Mouse (Mus musculus) cerebellum, adult 11-12 months (tissue): ENCODE measurements around the gene Slc12a5.

ENCODE experiments used
- DNase-seq: peaks from one replicate; pipeline ENCODE4 v3.0.0; 2022

Slc12a5 gene

GRCm38 (mm10) chr2:164947930-164948329 lies 12.7 kb upstream of the Slc12a5 start:
- no peak for DNase-seq

- no peak for DNase-seq
These were observed 11.6 kb upstream of the Slc12a5 start for GRCm38 (mm10) chr2:164948962-164949361.

DNA sequence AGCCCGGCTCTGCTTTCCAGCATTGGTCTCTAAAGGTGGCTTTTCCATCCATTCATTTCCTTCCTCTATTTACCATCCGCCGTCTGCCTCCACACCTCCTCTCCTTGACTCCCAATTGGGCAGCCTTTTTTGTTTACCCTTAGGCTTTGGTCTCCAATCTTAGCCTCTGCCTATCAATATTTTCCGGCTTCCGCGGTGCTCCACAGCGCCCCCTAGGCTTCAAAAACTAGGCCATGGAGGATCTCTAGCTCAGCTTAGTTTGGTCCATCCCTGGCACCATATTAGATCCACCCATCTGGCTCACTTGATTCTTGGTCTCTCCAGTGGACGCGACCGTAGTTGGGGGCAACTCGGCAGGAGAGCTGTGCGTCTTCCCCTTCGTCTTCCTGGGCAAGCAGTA lies 10.1 kb upstream of the Slc12a5 start:
- DNase-seq: no peak

DNA sequence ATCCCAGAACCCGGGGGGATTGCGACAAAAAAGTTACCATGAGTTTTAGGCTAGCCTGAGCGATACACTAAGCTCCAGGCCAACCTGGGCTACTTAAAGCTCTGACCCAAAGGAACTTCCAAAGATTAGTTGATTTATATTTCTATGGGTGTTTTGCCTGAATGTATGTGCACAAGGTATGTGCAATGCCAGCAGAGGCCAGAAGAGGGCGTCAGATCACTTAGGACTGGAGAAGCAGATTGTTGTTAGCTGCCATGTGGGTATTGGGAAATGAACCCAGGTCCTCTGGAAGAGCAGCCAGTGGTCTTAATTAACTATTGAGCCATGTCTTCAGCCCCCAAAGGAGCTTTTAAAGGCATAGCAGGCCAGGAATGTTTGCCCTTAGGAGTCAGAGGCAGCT lies 8.9 kb upstream of the Slc12a5 start:
- peak; percentile 26 for DNase-seq

DNA sequence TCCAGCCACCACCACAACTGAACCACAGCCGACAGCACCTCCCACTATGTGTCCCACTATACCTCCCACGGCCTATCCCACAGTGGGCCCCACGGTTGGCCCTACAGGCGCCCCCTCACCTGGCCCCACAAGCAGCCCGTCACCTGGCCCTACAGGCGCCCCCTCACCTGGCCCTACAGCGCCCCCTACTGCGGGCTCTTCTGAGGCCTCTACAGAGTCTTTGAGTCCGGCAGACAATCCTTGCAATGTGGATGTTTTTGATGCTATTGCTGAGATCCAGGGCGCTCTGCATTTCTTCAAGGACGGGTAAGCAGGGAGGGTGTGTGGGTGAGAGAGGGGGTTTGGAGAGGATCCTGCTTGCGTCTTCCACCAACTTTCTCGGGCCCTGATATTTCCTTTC lies 8.2 kb upstream of the Slc12a5 start:
- peak; percentile 28 for DNase-seq

DNA sequence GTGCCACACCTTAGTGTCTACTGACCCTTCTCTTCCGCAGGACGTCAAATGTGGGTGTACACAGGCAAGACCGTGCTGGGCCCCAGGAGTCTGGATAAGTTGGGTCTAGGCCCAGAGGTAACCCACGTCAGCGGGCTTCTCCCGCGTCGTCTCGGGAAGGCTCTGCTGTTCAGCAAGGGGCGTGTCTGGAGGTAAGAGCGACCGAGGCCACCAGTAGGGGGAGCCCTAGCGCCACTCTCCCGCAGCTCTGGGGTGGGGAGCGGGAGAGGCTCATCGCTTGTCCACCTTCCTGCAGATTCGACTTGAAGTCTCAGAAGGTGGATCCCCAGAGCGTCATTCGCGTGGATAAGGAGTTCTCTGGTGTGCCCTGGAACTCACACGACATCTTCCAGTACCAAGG lies 7.4 kb upstream of the Slc12a5 start:
- peak; percentile 85 for DNase-seq

DNA sequence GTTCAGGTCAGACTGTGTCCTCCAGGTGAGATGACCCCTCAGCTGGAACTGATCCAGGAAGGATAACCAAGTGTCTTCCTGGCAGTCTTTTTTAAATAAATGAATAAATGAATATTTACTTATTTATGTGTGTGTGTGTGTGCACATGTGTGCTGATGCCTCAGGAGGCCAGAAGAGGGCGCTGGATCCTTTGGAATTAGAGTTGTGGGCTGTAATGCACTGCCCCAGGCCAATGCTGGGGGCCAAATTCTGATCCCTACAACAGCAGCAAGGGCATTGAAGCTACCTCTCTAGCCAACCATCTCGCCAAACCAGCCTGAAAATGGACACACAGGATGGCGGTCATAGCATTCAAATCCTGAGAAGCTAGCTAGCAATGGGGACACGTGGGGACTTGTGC lies 4.9 kb upstream of the Slc12a5 start:
- DNase-seq: no peak

DNA sequence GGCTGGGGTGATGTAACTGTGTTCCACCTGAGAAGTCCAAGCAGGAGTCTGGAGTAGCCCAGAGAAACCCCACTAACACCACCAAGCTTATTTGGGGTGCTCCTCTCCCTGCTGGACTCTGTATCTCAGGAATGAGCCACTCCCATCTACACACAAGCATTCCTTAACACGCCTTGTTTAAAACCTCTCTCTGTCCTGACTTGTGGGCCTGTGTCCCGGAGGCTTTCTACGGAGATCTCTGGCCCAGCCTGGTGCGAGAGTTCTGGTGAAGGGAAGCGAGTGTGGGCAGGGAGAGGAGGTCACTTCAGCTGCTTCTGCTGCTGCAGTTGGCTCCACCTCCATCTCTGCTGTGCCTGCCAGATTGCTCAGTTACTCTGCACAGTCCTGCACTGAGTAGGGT lies 4.4 kb upstream of the Slc12a5 start:
- DNase-seq: no peak

DNA sequence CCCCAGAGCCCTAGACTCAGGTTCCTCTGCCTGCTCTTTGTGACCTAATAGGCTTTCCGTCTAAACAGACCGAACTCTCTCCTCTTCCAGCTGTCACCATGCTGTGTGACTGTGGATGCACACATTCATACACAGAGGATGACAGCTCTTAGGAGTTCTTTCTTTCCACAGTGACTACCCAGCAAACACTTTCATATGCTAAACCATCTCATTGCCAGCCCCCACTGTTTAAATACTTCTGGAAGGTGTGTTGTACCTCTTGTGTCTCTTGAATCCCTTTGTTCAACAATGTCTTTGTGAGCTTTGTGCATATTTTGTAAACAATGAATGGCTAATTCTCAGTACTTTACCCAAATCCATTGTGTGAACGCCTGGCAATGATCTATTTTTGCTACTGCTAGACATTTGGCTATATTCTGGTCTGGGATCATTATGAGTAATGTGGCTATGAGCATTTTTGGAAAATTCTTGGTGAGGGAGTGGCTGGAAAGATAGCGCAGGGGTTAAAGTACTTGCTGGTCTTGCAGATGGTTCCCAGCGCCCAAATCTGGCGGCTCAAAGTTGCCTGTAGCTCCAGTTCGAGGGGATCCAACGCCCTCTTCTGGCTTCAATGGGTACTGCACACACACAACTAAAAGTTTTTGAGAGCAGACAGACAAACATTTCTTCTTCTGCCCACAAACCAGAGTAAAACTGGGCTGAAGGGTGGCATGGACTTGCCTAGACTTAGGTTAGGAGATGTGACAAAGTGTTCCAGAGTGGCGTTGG lies 2.9 kb upstream of the Slc12a5 start:
- no peak for DNase-seq

DNA sequence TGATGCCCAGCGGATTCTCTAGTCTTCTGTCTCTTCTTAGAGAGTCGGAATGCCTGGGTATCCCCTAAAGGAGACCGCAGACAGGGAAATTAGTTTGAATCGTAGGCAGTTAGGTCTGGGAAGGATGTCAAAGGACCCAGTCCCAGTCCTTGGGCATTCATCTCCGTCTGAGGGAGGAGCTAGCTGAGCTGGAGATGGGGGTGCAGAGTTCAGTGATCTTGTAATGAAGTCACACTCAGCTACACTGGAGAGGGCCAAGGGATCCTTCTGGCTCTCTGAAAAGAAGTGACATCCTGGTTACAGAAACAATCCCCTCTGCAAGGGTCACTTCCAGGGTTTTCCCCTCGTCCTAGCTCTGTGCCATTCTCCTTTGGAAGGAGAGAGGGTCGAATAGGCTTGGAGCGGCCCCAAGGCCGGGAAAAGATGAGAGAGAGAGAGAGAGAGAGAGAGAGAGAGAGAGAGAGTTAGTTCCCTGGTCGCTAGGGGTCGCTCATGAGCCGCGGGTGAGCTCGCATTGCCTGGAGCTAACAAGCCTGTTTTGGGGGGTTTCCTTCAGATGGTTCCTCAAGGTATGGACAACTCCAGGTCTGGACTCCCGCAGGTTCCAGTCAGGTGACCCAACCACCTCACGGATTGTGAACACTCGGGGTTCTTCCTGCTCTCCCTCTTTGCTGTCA lies 1.0 kb downstream of the Slc12a5 start:
- DNase-seq: peak; percentile 78

- DNase-seq: no peak
These were observed 1.6 kb downstream of the Slc12a5 start for GRCm38 (mm10) chr2:164962183-164962580.

GRCm38 (mm10) chr2:164964242-164964894 lies 3.8 kb downstream of the Slc12a5 start:
- no peak for DNase-seq

- DNase-seq: no peak
These were observed 4.4 kb downstream of the Slc12a5 start for GRCm38 (mm10) chr2:164964981-164965380.

GRCm38 (mm10) chr2:164966381-164966780 lies 5.8 kb downstream of the Slc12a5 start:
- DNase-seq: no peak

- DNase-seq: peak; percentile 70
These were observed 6.6 kb downstream of the Slc12a5 start for GRCm38 (mm10) chr2:164967193-164967592.

- DNase-seq: peak; percentile 89
These were observed 7.3 kb downstream of the Slc12a5 start for GRCm38 (mm10) chr2:164967761-164968440.

- DNase-seq: no peak
These were observed 7.8 kb downstream of the Slc12a5 start for GRCm38 (mm10) chr2:164968451-164968851.

DNA sequence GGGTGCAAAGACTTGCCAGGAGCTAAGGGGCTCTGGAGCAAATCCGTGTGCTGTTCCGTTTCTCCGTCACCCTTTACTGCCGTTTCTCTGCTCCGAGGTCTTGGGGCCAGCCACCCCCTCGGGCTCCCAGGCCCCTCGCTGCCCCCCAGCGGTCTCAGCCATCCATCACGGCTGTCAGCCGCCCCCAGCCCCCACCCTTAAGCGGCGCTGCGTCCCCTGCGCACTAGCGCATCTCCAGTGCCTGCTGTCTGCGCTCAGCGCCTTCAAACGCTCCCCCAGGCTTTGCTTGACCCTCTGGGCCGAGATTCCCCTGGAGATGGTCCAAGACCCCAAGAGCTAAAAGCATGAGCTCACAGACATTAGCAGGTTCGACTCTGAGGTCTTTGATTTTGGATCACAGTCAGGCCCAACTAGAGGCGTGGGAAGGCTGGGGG lies 8.8 kb downstream of the Slc12a5 start:
- peak; percentile 75 for DNase-seq

GRCm38 (mm10) chr2:164970631-164971196 lies 10.1 kb downstream of the Slc12a5 start:
- DNase-seq: peak; percentile 90

DNA sequence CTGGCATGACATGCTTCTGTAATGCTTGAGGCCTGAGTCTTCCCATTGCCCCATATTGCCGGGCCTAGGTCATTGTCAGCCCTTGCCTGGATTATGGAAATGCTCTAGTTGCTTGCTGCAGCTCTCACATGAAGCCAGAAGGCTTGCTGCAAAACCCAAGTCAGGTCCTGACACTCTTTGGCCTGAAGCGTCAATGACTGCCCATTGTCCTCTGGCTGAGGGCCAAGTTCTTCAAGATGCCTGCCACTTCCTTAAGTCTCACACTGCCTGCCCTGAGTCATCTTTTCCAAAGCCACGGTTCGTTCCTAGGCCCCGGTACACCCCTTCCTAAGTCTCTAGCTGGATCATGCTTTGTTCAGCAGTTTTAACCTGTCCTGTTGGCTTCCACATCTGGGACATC lies 12.0 kb downstream of the Slc12a5 start:
- DNase-seq: peak; percentile 64

DNA sequence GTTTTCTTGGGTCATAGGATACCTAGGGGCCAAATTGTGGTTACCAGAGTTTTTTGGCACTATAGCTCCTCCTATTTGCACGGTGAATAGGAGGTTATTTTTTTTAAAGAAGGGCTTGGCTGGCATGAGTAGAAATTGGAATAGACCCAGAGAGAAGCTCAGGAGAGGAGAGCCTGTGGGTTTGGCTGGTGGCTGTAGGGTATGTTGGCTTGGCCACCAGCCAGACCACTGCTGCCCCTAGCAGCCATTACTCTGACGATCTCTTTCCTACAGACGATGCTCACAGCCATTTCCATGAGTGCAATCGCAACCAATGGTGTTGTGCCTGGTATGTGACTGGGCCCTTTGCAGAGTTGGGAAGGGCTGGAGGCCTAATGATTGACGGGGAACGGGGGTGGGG lies 15.0 kb downstream of the Slc12a5 start:
- no peak for DNase-seq

DNA sequence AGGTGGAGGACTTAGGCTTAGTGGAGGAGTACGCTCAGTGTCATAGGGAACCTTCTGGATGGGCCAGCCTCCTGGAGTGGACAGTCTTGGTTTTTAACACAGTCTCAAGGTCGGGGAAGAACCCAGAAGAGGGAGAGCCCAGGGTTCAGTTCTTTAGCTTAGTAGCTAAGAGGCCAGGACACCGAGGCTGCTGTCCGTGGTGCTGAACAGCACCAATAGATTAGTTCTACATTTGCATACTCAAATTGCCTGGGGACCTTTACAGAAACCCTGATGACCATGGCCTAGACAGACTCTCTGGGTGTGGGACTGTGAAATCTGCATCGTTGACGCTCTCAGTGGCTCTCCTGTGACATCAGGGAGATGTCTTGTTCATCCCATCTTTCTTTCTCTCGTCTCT lies 19.1 kb downstream of the Slc12a5 start:
- DNase-seq: no peak

GRCm38 (mm10) chr2:164985962-164986361 lies 25.4 kb downstream of the Slc12a5 start:
- peak; percentile 57 for DNase-seq
